Mouse (Mus musculus): ENCODE measurements at regions not wholly inside any gene's neighbourhood (a gene's known extent, or its start where the extent isn't known, plus 50 kb on each side); places are given as distances from the start of the nearest gene placed in this dataset.

- no peaks in the 10 kb centered on the region for H3K36me3 ChIP-seq (ENCODE audit: control insufficient read depth, insufficient read depth, low read length)
- H3K4me1 ChIP-seq (ENCODE audit: control insufficient read depth, insufficient read depth, insufficient read length, low read length) = no peaks in the 10 kb centered on the region
- 79% methylated on average over 3 of the region's 3 CpGs for WGBS
- H3K27me3 ChIP-seq (ENCODE audit: control insufficient read depth, insufficient read depth, low read length) = no peaks in the 10 kb centered on the region
- H3K4me3 ChIP-seq (ENCODE audit: low read depth, low read length) = no peak overlapping the region
- H3K27ac ChIP-seq (ENCODE audit: insufficient read depth, low read depth, low read length) = no peak overlapping the region
- TF ChIP-seq POLR2A (IDR thresholded peaks at IDR 0.05; ENCODE audit: low read depth, low read length) = no peak
- no peak for TF ChIP-seq CTCF (IDR thresholded peaks at IDR 0.05; ENCODE audit: extremely low read depth, insufficient read length, insufficient replicate concordance, low read depth, low read length)
Observed at GRCm38 (mm10) chr6:51029953-51030352, 375.7 kb upstream of the Npvf start.

DNA sequence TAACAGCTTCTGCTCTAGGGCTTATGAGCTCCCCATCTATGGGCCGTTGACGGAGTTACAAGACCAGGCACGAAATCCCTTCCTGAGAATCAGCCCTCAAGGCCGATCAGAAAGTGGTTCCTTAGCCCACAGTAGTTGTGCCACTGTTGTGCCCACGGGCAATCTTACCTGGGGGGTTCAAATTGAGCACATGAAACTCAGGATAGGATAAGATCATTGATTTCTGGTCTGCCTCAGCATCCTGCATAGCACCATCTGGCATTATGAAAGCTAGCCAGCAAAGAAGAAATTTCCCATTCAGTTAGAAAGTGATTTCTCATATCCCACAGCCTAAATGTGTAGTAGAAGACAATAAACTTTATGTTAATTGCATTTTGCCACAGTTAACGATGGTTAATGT lies 379.6 kb upstream of the Npvf start:
- Histone ChIP-seq H3K4me3 (ENCODE audit: low read depth, low read length) (no peak overlapping the region), H3K4me1 (ENCODE audit: control insufficient read depth, insufficient read depth, insufficient read length, low read length) (no peaks in the 10 kb centered on the region), H3K36me3 (ENCODE audit: control insufficient read depth, insufficient read depth, low read length) (no peaks in the 10 kb centered on the region), H3K27ac (ENCODE audit: insufficient read depth, low read depth, low read length) (no peak overlapping the region), H3K27me3 (ENCODE audit: control insufficient read depth, insufficient read depth, low read length) (no peaks in the 10 kb centered on the region)
- 68% methylated on average over 6 of the region's 6 CpGs for WGBS
- no peak for TF ChIP-seq POLR2A (IDR thresholded peaks at IDR 0.05; ENCODE audit: low read depth, low read length)
- TF ChIP-seq CTCF (IDR thresholded peaks at IDR 0.05; ENCODE audit: extremely low read depth, insufficient read length, insufficient replicate concordance, low read depth, low read length) = no peak

DNA sequence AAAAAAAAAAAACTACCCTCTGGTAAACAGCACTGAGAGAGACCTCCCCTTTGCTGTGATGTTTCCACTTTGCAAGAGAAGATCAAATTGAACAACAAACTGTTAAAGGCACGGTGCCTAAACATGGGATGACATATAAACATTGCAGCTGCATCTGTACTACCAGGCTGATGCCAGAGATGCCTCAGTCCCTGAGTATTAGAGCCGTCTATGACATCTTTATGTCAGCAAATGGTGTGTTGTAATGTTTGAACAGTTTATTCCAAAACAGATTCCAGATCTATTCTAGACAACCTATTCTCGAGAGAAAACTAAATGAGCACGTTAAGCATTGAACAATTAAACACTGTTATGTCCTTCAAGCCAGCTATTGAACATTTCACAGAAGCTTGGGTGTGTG lies 381.8 kb upstream of the Npvf start:
- WGBS = 57% methylated on average over 4 of the region's 4 CpGs
- no peak overlapping the region for H3K27ac ChIP-seq (ENCODE audit: insufficient read depth, low read depth, low read length)
- no peak overlapping the region for H3K4me3 ChIP-seq (ENCODE audit: low read depth, low read length)
- H3K27me3 ChIP-seq (ENCODE audit: control insufficient read depth, insufficient read depth, low read length) = no peaks in the 10 kb centered on the region
- no peaks in the 10 kb centered on the region for H3K36me3 ChIP-seq (ENCODE audit: control insufficient read depth, insufficient read depth, low read length)
- H3K4me1 ChIP-seq (ENCODE audit: control insufficient read depth, insufficient read depth, insufficient read length, low read length) = no peaks in the 10 kb centered on the region
- TF ChIP-seq CTCF (IDR thresholded peaks at IDR 0.05; ENCODE audit: extremely low read depth, insufficient read length, insufficient replicate concordance, low read depth, low read length) (no peak), POLR2A (IDR thresholded peaks at IDR 0.05; ENCODE audit: low read depth, low read length) (no peak)

GRCm38 (mm10) chr6:51036553-51036952 lies 382.3 kb upstream of the Npvf start:
- Histone ChIP-seq H3K36me3 (ENCODE audit: control insufficient read depth, insufficient read depth, low read length) (no peaks in the 10 kb centered on the region), H3K4me1 (ENCODE audit: control insufficient read depth, insufficient read depth, insufficient read length, low read length) (no peaks in the 10 kb centered on the region), H3K27me3 (ENCODE audit: control insufficient read depth, insufficient read depth, low read length) (no peaks in the 10 kb centered on the region), H3K4me3 (ENCODE audit: low read depth, low read length) (no peak overlapping the region), H3K27ac (ENCODE audit: insufficient read depth, low read depth, low read length) (no peak overlapping the region)
- WGBS = 41% methylated on average over 1 of the region's 1 CpGs
- TF ChIP-seq CTCF (IDR thresholded peaks at IDR 0.05; ENCODE audit: extremely low read depth, insufficient read length, insufficient replicate concordance, low read depth, low read length) (no peak), POLR2A (IDR thresholded peaks at IDR 0.05; ENCODE audit: low read depth, low read length) (no peak)

DNA sequence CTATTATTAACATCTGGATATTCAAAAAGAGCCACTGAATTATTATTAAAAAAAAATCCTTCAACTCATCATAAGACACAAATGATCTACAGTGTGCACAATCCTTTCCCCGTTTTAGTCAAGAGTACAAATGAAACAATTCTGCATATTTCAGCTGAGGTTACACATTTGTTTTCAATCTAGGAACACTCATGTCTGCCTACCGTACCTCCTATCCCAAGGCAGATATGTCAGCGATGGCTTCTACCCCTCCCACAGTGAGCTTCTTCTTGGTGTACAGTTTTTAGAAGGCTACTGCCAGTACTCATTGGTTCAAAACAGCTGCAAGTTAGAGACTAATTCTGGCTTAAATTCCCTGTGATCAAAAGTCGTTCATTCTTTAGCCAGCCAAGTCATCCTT lies 382.7 kb upstream of the Npvf start:
- Histone ChIP-seq H3K4me3 (ENCODE audit: low read depth, low read length) (no peak overlapping the region), H3K27ac (ENCODE audit: insufficient read depth, low read depth, low read length) (no peak overlapping the region), H3K36me3 (ENCODE audit: control insufficient read depth, insufficient read depth, low read length) (no peaks in the 10 kb centered on the region), H3K27me3 (ENCODE audit: control insufficient read depth, insufficient read depth, low read length) (no peaks in the 10 kb centered on the region), H3K4me1 (ENCODE audit: control insufficient read depth, insufficient read depth, insufficient read length, low read length) (no peaks in the 10 kb centered on the region)
- WGBS = 72% methylated on average over 4 of the region's 4 CpGs
- TF ChIP-seq CTCF (IDR thresholded peaks at IDR 0.05; ENCODE audit: extremely low read depth, insufficient read length, insufficient replicate concordance, low read depth, low read length) (no peak), POLR2A (IDR thresholded peaks at IDR 0.05; ENCODE audit: low read depth, low read length) (no peak)

DNA sequence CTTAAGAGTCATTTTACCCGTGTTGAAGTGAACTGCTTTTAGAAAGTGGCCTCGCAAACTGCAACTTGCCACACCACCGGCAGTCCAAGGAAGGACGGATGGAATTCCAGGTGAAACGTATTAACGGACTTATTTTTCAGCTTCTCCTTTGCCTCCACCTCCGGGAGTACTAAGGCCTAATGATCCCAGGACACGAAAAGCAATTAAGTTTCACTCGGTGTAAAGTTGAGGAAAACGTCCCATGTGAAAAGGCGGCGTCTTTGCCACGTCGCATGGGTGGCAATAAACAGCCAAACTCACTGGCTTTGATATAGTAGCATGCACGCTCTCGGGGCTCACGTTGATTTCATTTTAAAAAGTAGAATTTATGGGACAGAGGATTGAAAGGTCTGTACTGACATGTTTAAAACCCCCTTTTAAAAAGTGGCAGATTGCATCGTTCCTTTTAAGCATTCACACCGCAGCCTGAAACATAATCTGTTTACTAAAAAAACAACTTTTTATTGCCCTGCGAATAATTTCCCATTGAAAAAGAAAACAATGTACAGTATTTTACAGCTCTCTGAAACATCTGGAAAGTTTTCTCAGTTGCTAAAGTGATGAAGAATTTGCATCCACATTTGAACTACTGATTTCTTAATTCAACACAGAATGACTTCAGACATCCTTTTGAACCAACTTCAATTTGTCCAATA lies 385.4 kb upstream of the Npvf start:
- no peak overlapping the region for H3K27ac ChIP-seq (ENCODE audit: insufficient read depth, low read depth, low read length)
- 88% methylated on average over 20 of the region's 20 CpGs for WGBS

DNA sequence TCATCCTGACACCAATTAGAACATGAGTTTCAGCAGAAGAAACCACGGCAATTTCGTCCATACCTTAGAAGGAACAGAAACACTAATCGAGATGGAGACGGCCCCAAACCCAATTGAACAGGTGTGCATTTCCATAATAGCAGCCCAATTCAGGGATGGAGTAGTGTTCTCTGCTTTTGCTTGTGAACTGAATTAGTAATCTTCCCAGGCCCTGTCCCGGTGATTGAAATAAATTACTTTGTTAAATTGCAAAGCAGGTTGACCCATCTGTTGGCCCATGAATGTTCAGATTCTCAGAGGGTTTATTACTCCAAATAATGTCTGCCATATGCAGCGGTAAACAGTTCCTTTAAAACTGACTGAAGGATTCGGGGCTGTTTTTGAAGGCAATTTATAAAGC lies 388.5 kb upstream of the Nfe2l3 start:
- Histone ChIP-seq H3K36me3 (ENCODE audit: control insufficient read depth, insufficient read depth, low read length) (no peaks in the 10 kb centered on the region), H3K27ac (ENCODE audit: insufficient read depth, low read depth, low read length) (no peak overlapping the region), H3K27me3 (ENCODE audit: control insufficient read depth, insufficient read depth, low read length) (no peaks in the 10 kb centered on the region), H3K4me3 (ENCODE audit: low read depth, low read length) (no peak overlapping the region), H3K4me1 (ENCODE audit: control insufficient read depth, insufficient read depth, insufficient read length, low read length) (no peaks in the 10 kb centered on the region)
- WGBS = 89% methylated on average over 7 of the region's 7 CpGs
- no peak for TF ChIP-seq POLR2A (IDR thresholded peaks at IDR 0.05; ENCODE audit: low read depth, low read length)
- TF ChIP-seq CTCF (IDR thresholded peaks at IDR 0.05; ENCODE audit: extremely low read depth, insufficient read length, insufficient replicate concordance, low read depth, low read length) = no peak

More for the DNA sequence above, 385.4 kb upstream of the Npvf start:
- no peaks in the 10 kb centered on the region for H3K27me3 ChIP-seq (ENCODE audit: control insufficient read depth, insufficient read depth, low read length)
- no peaks in the 10 kb centered on the region for H3K36me3 ChIP-seq (ENCODE audit: control insufficient read depth, insufficient read depth, low read length)
- H3K4me1 ChIP-seq (ENCODE audit: control insufficient read depth, insufficient read depth, insufficient read length, low read length) = no peaks in the 10 kb centered on the region
- TF ChIP-seq POLR2A (IDR thresholded peaks at IDR 0.05; ENCODE audit: low read depth, low read length) (no peak), CTCF (IDR thresholded peaks at IDR 0.05; ENCODE audit: extremely low read depth, insufficient read length, insufficient replicate concordance, low read depth, low read length) (no peak)
- H3K4me3 ChIP-seq (ENCODE audit: low read depth, low read length) = no peak overlapping the region

Measured in small intestine, adult 2 months (tissue).